Mouse (Mus musculus): ENCODE data around the gene Brox. TPM values are rescaled to one million over a fixed set of nuclear protein-coding genes. Genes with fewer than 3 reads are reported as not detected.

The Brox gene
- total and polyA plus RNA-seq, 2 experiments from 2014 or later: 89.1 to 120 TPM

- H3K4me2 ChIP-seq (ENCODE audit: low read depth, low read length, poor library complexity, severe bottlenecking): no peak overlapping the region
- 96% methylated on average over 4 of the region's 4 CpGs for WGBS
- no peaks in the 10 kb centered on the region for H3K9me3 ChIP-seq (ENCODE audit: low read length)
- no peaks in the 10 kb centered on the region for H3K4me1 ChIP-seq (ENCODE audit: insufficient read depth, low read length)
- no peak for TF ChIP-seq CTCF (IDR thresholded peaks at IDR 0.05)
- H3K36me3 ChIP-seq (ENCODE audit: insufficient read depth, low read length): peaks cover 52% of the 10 kb centered on the region
- H3K9ac ChIP-seq (replicated peaks; ENCODE audit: low read length, poor library complexity, severe bottlenecking): no peak overlapping the region
- no peak overlapping the region for H3K27ac ChIP-seq (ENCODE audit: low read depth, low read length)
- no peak overlapping the region for H3K4me3 ChIP-seq (ENCODE audit: low read depth, low read length)
- ATAC-seq (ENCODE audit: low FRiP score) (no peak), DNase-seq (ENCODE audit: low spot score) (no peak)
- H3K27me3 ChIP-seq (ENCODE audit: insufficient read depth, low read length): no peaks in the 10 kb centered on the region
Measured at GRCm38 (mm10) chr1:183289576-183289975, 7.5 kb downstream of the Brox start.

- Histone ChIP-seq H3K4me3 (ENCODE audit: low read depth, low read length) (no peak overlapping the region), H3K4me1 (ENCODE audit: insufficient read depth, low read length) (no peaks in the 10 kb centered on the region), H3K9me3 (ENCODE audit: low read length) (no peaks in the 10 kb centered on the region), H3K4me2 (ENCODE audit: low read depth, low read length, poor library complexity, severe bottlenecking) (no peak overlapping the region), H3K36me3 (ENCODE audit: insufficient read depth, low read length) (peaks cover 54% of the 10 kb centered on the region), H3K27ac (ENCODE audit: low read depth, low read length) (no peak overlapping the region), H3K9ac (replicated peaks; ENCODE audit: low read length, poor library complexity, severe bottlenecking) (no peak overlapping the region), H3K27me3 (ENCODE audit: insufficient read depth, low read length) (no peaks in the 10 kb centered on the region)
- 90% methylated on average over 3 of the region's 3 CpGs for WGBS
- no peak for DNase-seq (ENCODE audit: low spot score)
- no peak for ATAC-seq (ENCODE audit: low FRiP score)
- no peak for TF ChIP-seq CTCF (IDR thresholded peaks at IDR 0.05)
Measured at GRCm38 (mm10) chr1:183288351-183288750, 8.7 kb downstream of the Brox start.

- TF ChIP-seq CTCF (IDR thresholded peaks at IDR 0.05): no peak
- WGBS: 87% methylated on average over 5 of the region's 5 CpGs
- H3K4me1 ChIP-seq (ENCODE audit: insufficient read depth, low read length): no peaks in the 10 kb centered on the region
- no peak overlapping the region for H3K9ac ChIP-seq (replicated peaks; ENCODE audit: low read length, poor library complexity, severe bottlenecking)
- ATAC-seq (ENCODE audit: low FRiP score) (no peak), DNase-seq (ENCODE audit: low spot score) (no peak)
- H3K4me2 ChIP-seq (ENCODE audit: low read depth, low read length, poor library complexity, severe bottlenecking): no peak overlapping the region
- H3K9me3 ChIP-seq (ENCODE audit: low read length): no peaks in the 10 kb centered on the region
- H3K4me3 ChIP-seq (ENCODE audit: low read depth, low read length): no peak overlapping the region
- no peaks in the 10 kb centered on the region for H3K27me3 ChIP-seq (ENCODE audit: insufficient read depth, low read length)
- no peak overlapping the region for H3K27ac ChIP-seq (ENCODE audit: low read depth, low read length)
- peaks cover 9% of the 10 kb centered on the region for H3K36me3 ChIP-seq (ENCODE audit: insufficient read depth, low read length)
Measured at GRCm38 (mm10) chr1:183275763-183276162, 21.3 kb downstream of the Brox start.

- Histone ChIP-seq H3K4me3 (ENCODE audit: low read depth, low read length) (no peak overlapping the region), H3K4me1 (ENCODE audit: insufficient read depth, low read length) (no peaks in the 10 kb centered on the region), H3K27me3 (ENCODE audit: insufficient read depth, low read length) (no peaks in the 10 kb centered on the region), H3K9ac (replicated peaks; ENCODE audit: low read length, poor library complexity, severe bottlenecking) (no peak overlapping the region), H3K9me3 (ENCODE audit: low read length) (no peaks in the 10 kb centered on the region), H3K4me2 (ENCODE audit: low read depth, low read length, poor library complexity, severe bottlenecking) (no peak overlapping the region), H3K27ac (ENCODE audit: low read depth, low read length) (no peak overlapping the region), H3K36me3 (ENCODE audit: insufficient read depth, low read length) (peaks cover 9% of the 10 kb centered on the region)
- no peak for TF ChIP-seq CTCF (IDR thresholded peaks at IDR 0.05)
- ATAC-seq (ENCODE audit: low FRiP score) (no peak), DNase-seq (ENCODE audit: low spot score) (no peak)
- WGBS: 69% methylated on average over 3 of the region's 3 CpGs
Measured at GRCm38 (mm10) chr1:183274385-183274784, 22.7 kb downstream of the Brox start.

- 62% methylated on average over 10 of the region's 10 CpGs for WGBS
- TF ChIP-seq CTCF (IDR thresholded peaks at IDR 0.05): peak; percentile 82
- Histone ChIP-seq H3K27ac (ENCODE audit: low read depth, low read length) (no peak overlapping the region), H3K27me3 (ENCODE audit: insufficient read depth, low read length) (no peaks in the 10 kb centered on the region), H3K4me2 (ENCODE audit: low read depth, low read length, poor library complexity, severe bottlenecking) (no peak overlapping the region), H3K9ac (replicated peaks; ENCODE audit: low read length, poor library complexity, severe bottlenecking) (no peak overlapping the region), H3K9me3 (ENCODE audit: low read length) (no peaks in the 10 kb centered on the region), H3K36me3 (ENCODE audit: insufficient read depth, low read length) (no peaks in the 10 kb centered on the region), H3K4me1 (ENCODE audit: insufficient read depth, low read length) (no peaks in the 10 kb centered on the region), H3K4me3 (ENCODE audit: low read depth, low read length) (no peak overlapping the region)
- no peak for ATAC-seq (ENCODE audit: low FRiP score)
- peak; percentile 87 for DNase-seq (ENCODE audit: low spot score)
Measured at GRCm38 (mm10) chr1:183272867-183273818, 23.9 kb downstream of the Brox start.

GRCm38 (mm10) chr1:183267666-183268065 is 29.4 kb downstream of the Brox start:
- H3K27me3 ChIP-seq (ENCODE audit: insufficient read depth, low read length): no peaks in the 10 kb centered on the region
- ATAC-seq (ENCODE audit: low FRiP score) (no peak), DNase-seq (ENCODE audit: low spot score) (no peak)
- WGBS: 78% methylated on average over 6 of the region's 6 CpGs
- no peak overlapping the region for H3K9ac ChIP-seq (replicated peaks; ENCODE audit: low read length, poor library complexity, severe bottlenecking)
- H3K4me1 ChIP-seq (ENCODE audit: insufficient read depth, low read length): no peaks in the 10 kb centered on the region
- H3K9me3 ChIP-seq (ENCODE audit: low read length): no peaks in the 10 kb centered on the region
- no peak overlapping the region for H3K27ac ChIP-seq (ENCODE audit: low read depth, low read length)
- TF ChIP-seq CTCF (IDR thresholded peaks at IDR 0.05): no peak
- H3K4me3 ChIP-seq (ENCODE audit: low read depth, low read length): no peak overlapping the region
- H3K36me3 ChIP-seq (ENCODE audit: insufficient read depth, low read length): no peaks in the 10 kb centered on the region
- H3K4me2 ChIP-seq (ENCODE audit: low read depth, low read length, poor library complexity, severe bottlenecking): no peak overlapping the region
